Mouse (Mus musculus): ENCODE measurements around the gene Bcas3. TPM values are rescaled to one million over a fixed set of nuclear protein-coding genes. Genes with fewer than 3 reads are reported as not detected.

The Bcas3 gene
- polyA plus RNA-seq, 1 experiment from 2014 or later: 29.7 TPM

DNA sequence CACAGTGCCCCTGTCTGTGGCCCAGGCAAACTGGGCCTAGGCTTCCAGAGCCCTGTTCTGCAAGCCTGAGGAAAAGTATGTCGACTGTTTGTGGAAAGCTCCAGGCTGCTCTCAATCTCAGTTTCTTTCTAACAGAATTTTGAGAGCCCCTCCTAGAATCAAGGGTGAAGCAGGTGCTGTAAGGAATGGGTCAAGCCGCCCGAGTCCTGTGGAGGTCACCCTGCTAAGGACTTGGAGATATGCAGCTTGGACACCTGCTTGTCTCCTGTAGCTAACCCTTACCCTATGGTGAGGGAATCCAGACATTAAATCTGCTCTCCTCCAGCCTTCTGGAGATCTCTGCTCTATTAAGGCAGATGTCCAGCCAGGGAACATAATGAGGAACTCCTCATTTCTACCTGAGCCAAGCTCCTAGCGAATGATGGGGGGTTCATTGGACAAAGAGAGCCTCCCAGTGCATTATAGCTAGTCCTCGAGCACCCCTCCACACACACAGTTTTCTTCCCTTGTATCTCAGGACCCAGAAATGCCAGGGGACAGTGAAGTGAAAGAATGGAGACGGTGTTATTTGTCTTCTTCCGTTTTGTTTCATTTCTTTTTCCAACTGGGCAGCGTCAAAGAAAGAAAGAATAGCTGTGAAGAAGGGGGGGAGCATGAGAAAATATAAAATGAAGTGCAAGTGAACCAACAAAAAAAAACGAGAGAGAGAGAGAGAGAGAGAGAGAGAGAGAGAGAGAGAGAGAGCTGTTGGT, 482.2 kb downstream of the Bcas3 start:
- 6% methylated on average over 9 of the region's 9 CpGs for WGBS
- ATAC-seq: no peak
- peaks cover 37% of the 10 kb centered on the region for H3K27me3 ChIP-seq (replicated peaks; ENCODE audit: control insufficient read depth, insufficient read depth, low read length)
- no peak overlapping the region for H3K4me2 ChIP-seq (ENCODE audit: low read length)
- no peak overlapping the region for H3K9ac ChIP-seq (ENCODE audit: low read depth, low read length)
- H3K36me3 ChIP-seq (ENCODE audit: control insufficient read depth, insufficient read depth, low read length): no peaks in the 10 kb centered on the region
- H3K9me3 ChIP-seq (ENCODE audit: control insufficient read depth, low read length): no peaks in the 10 kb centered on the region
- peaks cover 16% of the 10 kb centered on the region for H3K4me1 ChIP-seq (ENCODE audit: control insufficient read depth, insufficient read depth, low read depth, low read length)
- H3K27ac ChIP-seq (ENCODE audit: low read depth, low read length): no peak overlapping the region
- H3K4me3 ChIP-seq (ENCODE audit: low read length): no peak overlapping the region

DNA sequence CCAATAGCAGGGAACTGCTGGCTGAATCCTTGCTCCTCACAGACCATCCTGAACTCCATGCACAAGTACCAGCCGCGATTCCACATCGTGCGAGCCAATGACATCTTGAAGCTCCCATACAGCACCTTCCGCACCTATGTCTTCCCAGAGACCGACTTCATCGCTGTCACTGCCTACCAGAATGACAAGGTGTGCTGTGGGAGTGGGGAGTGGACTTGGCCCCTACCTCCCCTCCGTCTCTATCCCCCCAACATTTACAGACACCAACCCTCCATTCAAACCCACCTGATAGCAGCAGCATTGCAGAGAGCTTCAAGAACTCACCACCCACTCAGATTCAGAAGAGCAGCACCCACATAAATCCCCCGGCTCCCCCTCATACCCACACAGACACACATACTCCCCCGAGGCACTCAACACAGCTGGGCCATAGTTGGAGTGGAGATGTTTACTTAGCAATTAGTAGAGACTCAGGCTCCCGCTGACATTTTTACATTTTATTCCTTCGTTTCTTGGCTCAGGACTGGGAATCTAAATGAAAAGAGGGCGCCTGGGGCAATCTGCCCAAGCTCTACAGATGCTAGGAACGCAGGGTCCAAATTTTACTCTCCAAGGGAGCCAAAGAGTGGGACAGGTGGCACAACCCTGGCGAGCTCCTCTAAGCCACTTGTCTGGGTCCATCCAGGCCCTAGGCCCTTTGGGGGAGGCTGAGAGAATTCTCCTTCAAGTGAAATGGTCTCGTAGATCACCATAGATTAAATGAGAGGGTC, 483.0 kb downstream of the Bcas3 start:
- Histone ChIP-seq H3K27ac (ENCODE audit: low read depth, low read length) (no peak overlapping the region), H3K4me3 (ENCODE audit: low read length) (0 out of 2 replicates have a peak overlapping the region, but pooled peaks have one; percentile 9), H3K9ac (ENCODE audit: low read depth, low read length) (no peak overlapping the region), H3K36me3 (ENCODE audit: control insufficient read depth, insufficient read depth, low read length) (no peaks in the 10 kb centered on the region), H3K4me1 (ENCODE audit: control insufficient read depth, insufficient read depth, low read depth, low read length) (peaks cover 20% of the 10 kb centered on the region), H3K4me2 (ENCODE audit: low read length) (no peak overlapping the region), H3K9me3 (ENCODE audit: control insufficient read depth, low read length) (no peaks in the 10 kb centered on the region), H3K27me3 (replicated peaks; ENCODE audit: control insufficient read depth, insufficient read depth, low read length) (peaks cover 43% of the 10 kb centered on the region)
- 6% methylated on average over 16 of the region's 16 CpGs for WGBS
- ATAC-seq: no peak

DNA sequence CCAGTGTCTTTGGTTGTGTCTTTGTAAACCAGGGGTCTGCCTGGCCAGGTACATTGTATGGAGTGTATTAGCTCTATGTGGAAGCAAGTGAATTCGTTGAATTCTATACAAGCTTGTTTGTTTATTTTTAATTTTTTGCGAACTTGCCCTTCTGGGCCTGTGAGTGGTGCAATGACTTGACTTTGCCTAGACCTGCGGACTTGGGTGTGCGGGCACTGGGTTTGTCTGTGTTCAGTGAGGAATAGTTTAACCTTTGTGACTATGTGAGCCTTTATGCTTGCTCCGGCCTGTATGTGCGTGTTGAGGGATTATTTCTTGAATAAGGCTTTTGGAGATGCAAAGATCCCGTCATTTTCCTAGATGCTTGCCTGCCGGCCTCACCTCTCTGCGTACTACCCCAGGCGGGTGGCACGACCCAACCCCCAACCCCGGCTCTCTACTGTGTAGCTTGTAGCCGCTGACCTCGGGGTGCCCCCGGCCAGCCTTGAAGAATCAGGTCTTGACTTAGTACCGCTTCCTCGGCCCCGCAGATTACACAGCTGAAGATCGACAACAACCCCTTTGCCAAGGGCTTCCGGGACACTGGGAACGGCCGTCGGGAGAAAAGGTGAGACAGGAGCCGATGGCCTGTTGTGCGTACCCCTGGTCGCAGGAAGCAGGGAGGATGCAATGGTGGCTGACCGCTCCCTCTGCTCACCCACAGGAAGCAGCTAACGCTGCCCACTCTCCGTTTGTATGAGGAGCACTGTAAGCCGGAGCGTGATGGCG, 483.7 kb downstream of the Bcas3 start:
- Histone ChIP-seq H3K9ac (ENCODE audit: low read depth, low read length) (no peak overlapping the region), H3K27me3 (replicated peaks; ENCODE audit: control insufficient read depth, insufficient read depth, low read length) (peaks cover 49% of the 10 kb centered on the region), H3K27ac (ENCODE audit: low read depth, low read length) (no peak overlapping the region), H3K4me3 (ENCODE audit: low read length) (no peak overlapping the region; the same call in 1 of the 2 replicates), H3K9me3 (ENCODE audit: control insufficient read depth, low read length) (no peaks in the 10 kb centered on the region), H3K36me3 (ENCODE audit: control insufficient read depth, insufficient read depth, low read length) (no peaks in the 10 kb centered on the region), H3K4me2 (ENCODE audit: low read length) (peak overlapping the region; percentile 7; the same call in 1 of the 2 replicates), H3K4me1 (ENCODE audit: control insufficient read depth, insufficient read depth, low read depth, low read length) (peaks cover 22% of the 10 kb centered on the region)
- WGBS: 2% methylated on average over 31 of the region's 32 CpGs
- no peak for ATAC-seq

DNA sequence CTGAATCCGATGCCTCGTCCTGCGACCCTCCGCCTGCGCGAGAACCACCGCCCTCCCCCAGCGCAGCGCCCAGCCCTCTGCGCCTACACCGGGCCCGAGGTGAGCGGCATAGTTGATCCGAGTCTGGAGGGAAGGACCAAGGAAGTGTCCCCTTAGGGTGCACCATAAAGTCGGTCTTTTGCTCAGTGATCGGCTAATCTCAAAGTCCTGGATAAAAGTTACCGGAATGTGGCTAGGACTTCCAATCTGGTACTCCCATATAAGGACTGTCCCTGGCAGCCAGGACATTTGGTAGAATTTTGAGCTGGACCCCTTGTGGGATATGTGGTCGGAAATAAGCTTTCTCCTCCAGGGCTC, 484.3 kb downstream of the Bcas3 start:
- H3K27me3 ChIP-seq (replicated peaks; ENCODE audit: control insufficient read depth, insufficient read depth, low read length): peaks cover 51% of the 10 kb centered on the region
- H3K4me3 ChIP-seq (ENCODE audit: low read length): peak overlapping the region; percentile 25
- WGBS: 4% methylated on average over 18 of the region's 18 CpGs
- no peaks in the 10 kb centered on the region for H3K9me3 ChIP-seq (ENCODE audit: control insufficient read depth, low read length)
- H3K27ac ChIP-seq (ENCODE audit: low read depth, low read length): no peak overlapping the region
- H3K36me3 ChIP-seq (ENCODE audit: control insufficient read depth, insufficient read depth, low read length): no peaks in the 10 kb centered on the region
- peaks cover 21% of the 10 kb centered on the region for H3K4me1 ChIP-seq (ENCODE audit: control insufficient read depth, insufficient read depth, low read depth, low read length)
- ATAC-seq: no peak
- no peak overlapping the region for H3K9ac ChIP-seq (ENCODE audit: low read depth, low read length)
- peak overlapping the region; percentile 28 for H3K4me2 ChIP-seq (ENCODE audit: low read length)

DNA sequence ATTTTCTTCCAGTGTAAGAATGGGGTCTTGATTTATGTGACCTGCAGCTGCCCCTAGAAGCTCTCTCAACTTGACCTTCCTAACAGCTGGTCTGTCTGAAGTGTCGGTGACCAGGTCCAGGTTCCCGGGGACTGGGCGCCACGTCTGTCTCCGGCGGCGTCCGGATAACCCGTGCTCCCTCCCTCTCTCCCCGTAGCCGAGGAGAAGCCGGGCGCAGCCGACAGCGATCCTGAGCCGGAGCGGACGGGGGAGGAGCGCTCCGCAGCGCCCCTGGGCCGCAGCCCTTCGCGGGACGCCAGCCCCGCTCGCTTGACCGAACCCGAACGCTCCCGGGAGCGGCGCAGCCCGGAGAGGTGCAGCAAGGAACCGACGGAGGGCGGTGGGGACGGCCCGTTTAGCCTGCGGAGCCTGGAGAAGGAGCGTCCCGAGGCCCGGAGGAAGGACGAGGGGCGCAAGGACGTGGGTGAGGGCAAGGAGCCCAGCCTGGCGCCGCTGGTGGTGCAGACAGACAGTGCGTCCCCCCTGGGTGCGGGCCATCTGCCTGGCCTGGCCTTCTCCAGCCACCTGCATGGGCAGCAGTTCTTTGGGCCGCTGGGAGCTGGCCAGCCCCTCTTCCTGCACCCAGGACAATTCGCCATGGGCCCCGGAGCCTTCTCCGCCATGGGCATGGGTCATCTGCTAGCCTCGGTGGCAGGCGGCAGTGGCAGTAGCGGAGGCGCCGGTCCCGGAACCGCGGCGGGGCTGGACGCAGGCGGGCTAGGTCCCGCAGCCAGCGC, 484.9 kb downstream of the Bcas3 start:
- Histone ChIP-seq H3K9ac (ENCODE audit: low read depth, low read length) (peak overlapping the region; percentile 32; the same call in 1 of the 2 replicates), H3K27ac (ENCODE audit: low read depth, low read length) (no peak overlapping the region), H3K36me3 (ENCODE audit: control insufficient read depth, insufficient read depth, low read length) (no peaks in the 10 kb centered on the region), H3K4me2 (ENCODE audit: low read length) (peak overlapping the region; percentile 28), H3K27me3 (replicated peaks; ENCODE audit: control insufficient read depth, insufficient read depth, low read length) (peaks cover 57% of the 10 kb centered on the region), H3K4me1 (ENCODE audit: control insufficient read depth, insufficient read depth, low read depth, low read length) (peaks cover 15% of the 10 kb centered on the region), H3K4me3 (ENCODE audit: low read length) (peak overlapping the region; percentile 25), H3K9me3 (ENCODE audit: control insufficient read depth, low read length) (no peaks in the 10 kb centered on the region)
- 1% methylated on average over 46 of the region's 67 CpGs for WGBS
- no peak for ATAC-seq

DNA sequence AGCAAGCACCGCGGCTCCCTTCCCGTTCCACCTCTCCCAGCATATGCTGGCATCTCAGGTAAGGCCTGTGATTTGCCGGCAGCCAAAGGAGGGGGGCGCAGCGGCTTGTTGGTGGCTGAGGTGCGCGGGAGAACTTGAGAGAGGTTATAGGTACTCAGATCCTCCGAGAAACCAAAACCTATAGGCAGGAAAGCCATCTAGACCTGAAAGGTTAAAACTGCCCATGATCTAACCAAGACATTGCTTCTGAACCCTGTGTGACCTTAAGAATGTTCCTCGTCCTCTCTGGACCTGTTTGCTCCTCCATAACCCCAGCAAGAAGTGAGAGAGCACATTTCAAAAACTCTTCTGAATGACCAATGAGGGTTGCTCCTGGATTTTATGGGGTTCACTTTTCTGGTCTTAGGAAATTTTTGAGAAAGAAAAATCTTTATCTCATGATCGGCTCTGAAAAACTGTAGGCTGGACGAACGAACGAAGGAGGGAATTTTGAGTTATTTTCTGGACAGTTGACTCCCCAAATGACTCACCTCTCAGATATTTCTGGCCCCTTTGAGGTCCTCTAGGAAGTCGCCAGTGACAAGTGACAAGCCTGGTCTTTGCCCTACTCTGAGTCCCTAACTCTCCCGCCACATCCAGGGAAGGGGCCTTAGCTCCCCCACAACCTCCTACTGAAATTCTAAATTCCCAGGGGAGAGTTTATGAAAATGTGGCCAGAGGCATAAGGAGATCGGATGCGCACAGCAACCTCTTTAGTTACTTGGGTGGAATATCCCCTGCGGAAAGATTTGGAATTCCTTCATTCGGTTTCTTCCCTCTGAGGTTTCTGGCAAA, 485.7 kb downstream of the Bcas3 start:
- Histone ChIP-seq H3K4me1 (ENCODE audit: control insufficient read depth, insufficient read depth, low read depth, low read length) (peaks cover 11% of the 10 kb centered on the region), H3K36me3 (ENCODE audit: control insufficient read depth, insufficient read depth, low read length) (no peaks in the 10 kb centered on the region), H3K9ac (ENCODE audit: low read depth, low read length) (no peak overlapping the region), H3K27me3 (replicated peaks; ENCODE audit: control insufficient read depth, insufficient read depth, low read length) (peaks cover 64% of the 10 kb centered on the region), H3K4me3 (ENCODE audit: low read length) (no peak overlapping the region), H3K9me3 (ENCODE audit: control insufficient read depth, low read length) (no peaks in the 10 kb centered on the region), H3K27ac (ENCODE audit: low read depth, low read length) (no peak overlapping the region), H3K4me2 (ENCODE audit: low read length) (no peak overlapping the region)
- WGBS: 6% methylated on average over 20 of the region's 20 CpGs
- ATAC-seq: no peak

DNA sequence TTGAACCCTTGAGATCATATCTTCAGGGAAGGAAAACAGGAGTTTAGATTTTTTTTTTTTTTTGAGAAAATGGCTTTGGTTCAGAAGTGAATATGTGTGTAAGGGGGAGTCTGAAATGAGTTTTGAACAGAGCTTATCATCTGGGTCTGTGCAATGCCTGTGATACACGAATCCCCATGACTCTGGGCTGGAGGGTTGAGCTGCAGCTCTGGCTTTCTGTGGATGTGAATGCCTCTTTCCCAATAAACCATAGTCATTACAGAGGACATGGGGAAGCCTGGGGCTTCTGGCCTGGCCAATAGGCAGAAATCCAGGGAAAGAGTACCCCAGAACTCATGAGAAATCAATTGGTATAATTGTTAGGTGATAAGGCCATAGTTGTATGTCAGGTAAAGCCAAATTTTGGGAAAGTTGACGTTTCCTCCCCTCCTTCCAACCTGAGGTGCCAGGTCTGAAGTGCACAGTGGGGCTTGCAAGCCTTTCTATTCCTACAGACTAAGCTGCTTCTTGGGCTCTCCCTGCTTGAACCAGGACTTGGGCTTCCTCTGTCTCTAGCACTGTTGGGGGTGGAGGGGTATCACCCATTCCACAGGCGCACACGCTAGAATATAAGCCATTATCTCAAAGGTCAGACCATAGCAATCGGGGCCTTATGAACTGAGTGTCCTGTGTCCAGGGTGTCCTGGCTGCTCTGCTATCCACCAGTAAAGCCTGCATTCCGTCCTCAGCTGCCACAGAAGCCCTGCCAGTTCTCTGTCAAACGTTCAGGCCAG, 486.5 kb downstream of the Bcas3 start:
- Histone ChIP-seq H3K36me3 (ENCODE audit: control insufficient read depth, insufficient read depth, low read length) (no peaks in the 10 kb centered on the region), H3K27ac (ENCODE audit: low read depth, low read length) (no peak overlapping the region), H3K4me3 (ENCODE audit: low read length) (no peak overlapping the region), H3K4me1 (ENCODE audit: control insufficient read depth, insufficient read depth, low read depth, low read length) (peaks cover 17% of the 10 kb centered on the region), H3K4me2 (ENCODE audit: low read length) (no peak overlapping the region), H3K27me3 (replicated peaks; ENCODE audit: control insufficient read depth, insufficient read depth, low read length) (peaks cover 65% of the 10 kb centered on the region), H3K9ac (ENCODE audit: low read depth, low read length) (no peak overlapping the region), H3K9me3 (ENCODE audit: control insufficient read depth, low read length) (no peaks in the 10 kb centered on the region)
- no peak for ATAC-seq
- 10% methylated on average over 7 of the region's 7 CpGs for WGBS
